Mouse (Mus musculus) CH12.LX (cell line): ENCODE data around the gene Gm11938. TPM values are rescaled to one million over a fixed set of nuclear protein-coding genes. Genes with fewer than 3 reads are reported as not detected.
"Not testable (repeated sequence)": the region's sequence is repeated elsewhere in the genome, so short reads cannot be mapped to it uniquely, and the experiment has no call there.

Experiments used
- DNase-seq: peaks from one replicate; pipeline ENCODE4 v3.0.0-alpha.2; 2013; ENCODE audit errors: extremely low read depth
- H3K27ac ChIP-seq: 2 replicates; pipeline ENCODE4 v1.5.1; 2012; ENCODE audit warnings: low read depth, mild to moderate bottlenecking, control low read depth, moderate library complexity; ENCODE audit not compliant: insufficient read depth
- H3K27me3 ChIP-seq: replicated peaks from 2 replicates; pipeline ENCODE3; 2012; ENCODE audit warnings: inconsistent platforms
- H3K36me3 ChIP-seq, 2 experiments: replicated peaks in 1 of 2; 2 replicates each; pipeline versions ENCODE3 to v1.6.1; 2012; ENCODE audit warnings: inconsistent platforms in 1 of 2, low read length in 1 of 2, mild to moderate bottlenecking in 1 of 2, mixed read lengths in 1 of 2, moderate library complexity in 1 of 2; ENCODE audit not compliant: control insufficient read depth in 1 of 2, insufficient read depth in 1 of 2
- H3K4me1 ChIP-seq, 2 experiments: 2 replicates each; pipeline ENCODE4 v1.6.1; 2012; ENCODE audit warnings: inconsistent platforms in 1 of 2, moderate library complexity in 1 of 2; ENCODE audit not compliant: insufficient read depth in 2 of 2, control insufficient read depth in 1 of 2
- H3K4me2 ChIP-seq: 2 replicates; pipeline ENCODE4 v1.6.1; 2012; ENCODE audit warnings: low read depth, mild to moderate bottlenecking, control low read depth; ENCODE audit not compliant: poor library complexity, insufficient read depth, severe bottlenecking
- H3K4me3 ChIP-seq, 3 experiments: fragments of 150-350 bp in 1 of 3; sonication (generic) in 1 of 3; replicated peaks in 1 of 3; 2 replicates each; pipeline versions ENCODE3 to v1.5.1; 2011 to 2012; ENCODE audit warnings: low read depth in 2 of 3, low read length in 2 of 3, mild to moderate bottlenecking in 2 of 3, moderate library complexity in 2 of 3, control low read depth in 1 of 3, improper control_type of control experiment in 1 of 3, inconsistent platforms in 1 of 3, mixed read lengths in 1 of 3; ENCODE audit not compliant: poor library complexity in 1 of 3
- H3K79me2 ChIP-seq: replicated peaks from 2 replicates; pipeline ENCODE4 v1.6.1; 2012; ENCODE audit warnings: mild to moderate bottlenecking, moderate library complexity; ENCODE audit not compliant: control insufficient read depth, poor library complexity, insufficient read depth, severe bottlenecking; ENCODE audit errors: extremely low read depth
- H3K9ac ChIP-seq: 2 replicates; pipeline ENCODE4 v1.6.1; 2012; ENCODE audit warnings: low read depth, mild to moderate bottlenecking, control low read depth, moderate library complexity; ENCODE audit not compliant: insufficient read depth
- H3K9me3 ChIP-seq: replicated peaks from 2 replicates; pipeline ENCODE3; 2012; ENCODE audit warnings: low read length, inconsistent platforms, mixed read lengths
- CHD2 ChIP-seq: IDR thresholded peaks from 2 replicates; pipeline ENCODE4 v1.6.1; 2011; ENCODE audit warnings: low read length, improper control_type of control experiment
- CTCF ChIP-seq, 2 experiments: IDR thresholded peaks in 1 of 2; conservative IDR thresholded peaks in 1 of 2; 2 replicates each; pipeline ENCODE4 v1.5.1; 2011 to 2012; ENCODE audit warnings: low read depth in 2 of 2, low read length in 2 of 2, improper control_type of control experiment in 1 of 2, inconsistent platforms in 1 of 2, mild to moderate bottlenecking in 1 of 2, moderate library complexity in 1 of 2
- E2F4 ChIP-seq: IDR thresholded peaks from 2 replicates; pipeline ENCODE4 v1.6.1; 2011; ENCODE audit warnings: low read depth, low read length, improper control_type of control experiment; ENCODE audit not compliant: insufficient replicate concordance
- EP300 ChIP-seq: IDR thresholded peaks from 2 replicates; pipeline ENCODE4 v1.6.1; 2011; ENCODE audit warnings: low read length, improper control_type of control experiment
- ETS1 ChIP-seq: conservative IDR thresholded peaks from 2 replicates; pipeline ENCODE4 v1.6.1; 2012; ENCODE audit warnings: low read depth, mild to moderate bottlenecking, inconsistent platforms, low read length, improper control_type of control experiment, moderate library complexity
- GABPA ChIP-seq: IDR thresholded peaks from 2 replicates; pipeline ENCODE4 v1.6.1; 2012; ENCODE audit warnings: low read depth, low read length, improper control_type of control experiment, inconsistent platforms; ENCODE audit not compliant: insufficient replicate concordance
- IRF4 ChIP-seq: IDR thresholded peaks from 2 replicates; pipeline ENCODE4 v1.6.1; 2014; ENCODE audit warnings: low read depth, mild to moderate bottlenecking, inconsistent platforms, low read length, improper control_type of control experiment
- JUND ChIP-seq: conservative IDR thresholded peaks from 2 replicates; pipeline ENCODE4 v1.6.1; 2011; ENCODE audit warnings: low read depth, low read length, improper control_type of control experiment
- MAX ChIP-seq: IDR thresholded peaks from 2 replicates; pipeline ENCODE4 v1.6.1; 2011; ENCODE audit warnings: low read length, improper control_type of control experiment
- MAZ ChIP-seq: IDR thresholded peaks from 2 replicates; pipeline ENCODE4 v1.6.1; 2012; ENCODE audit warnings: low read depth, mild to moderate bottlenecking, inconsistent platforms, low read length, improper control_type of control experiment, moderate library complexity
- MEF2A ChIP-seq: IDR thresholded peaks from 2 replicates; pipeline ENCODE4 v1.6.1; 2014; ENCODE audit warnings: low read depth, mild to moderate bottlenecking, inconsistent platforms, low read length, improper control_type of control experiment, borderline replicate concordance
- PAX5 ChIP-seq: IDR thresholded peaks from 2 replicates; pipeline ENCODE4 v1.6.1; 2012; ENCODE audit warnings: low read length, inconsistent platforms, mixed read lengths
- POLR2A ChIP-seq: IDR thresholded peaks from 2 replicates; pipeline ENCODE4 v1.6.1; 2011; ENCODE audit warnings: low read depth, mild to moderate bottlenecking, improper control_type of control experiment, low read length
- POLR2AphosphoS2 ChIP-seq: IDR thresholded peaks from 2 replicates; pipeline ENCODE4 v1.6.1; 2011; ENCODE audit warnings: low read depth, low read length, improper control_type of control experiment
- RAD21 ChIP-seq: IDR thresholded peaks from 2 replicates; pipeline ENCODE4 v1.6.1; 2011; ENCODE audit warnings: low read depth, mild to moderate bottlenecking, low read length, improper control_type of control experiment, moderate library complexity
- RCOR1 ChIP-seq: conservative IDR thresholded peaks from 2 replicates; pipeline ENCODE4 v1.6.1; 2012; ENCODE audit warnings: low read depth, mild to moderate bottlenecking, inconsistent platforms, low read length, improper control_type of control experiment
- SIN3A ChIP-seq: IDR thresholded peaks from 2 replicates; pipeline ENCODE4 v1.6.1; 2012; ENCODE audit warnings: low read length, improper control_type of control experiment, inconsistent platforms
- SMC3 ChIP-seq: IDR thresholded peaks from 2 replicates; pipeline ENCODE4 v1.6.1; 2011; ENCODE audit warnings: low read depth, low read length, improper control_type of control experiment
- USF1 ChIP-seq: IDR thresholded peaks from 2 replicates; pipeline ENCODE4 v1.6.1; 2014; ENCODE audit warnings: low read depth, mild to moderate bottlenecking, inconsistent platforms, low read length, improper control_type of control experiment
- USF2 ChIP-seq: conservative IDR thresholded peaks from 2 replicates; pipeline ENCODE4 v1.6.1; 2011; ENCODE audit warnings: low read depth, low read length, improper control_type of control experiment
- ZC3H11A ChIP-seq: IDR thresholded peaks from 2 replicates; pipeline ENCODE4 v1.6.1; 2012; ENCODE audit warnings: low read depth, mild to moderate bottlenecking, inconsistent platforms, low read length, improper control_type of control experiment
- ZKSCAN1 ChIP-seq: IDR thresholded peaks from 2 replicates; pipeline ENCODE4 v1.6.1; 2012; ENCODE audit warnings: low read depth, inconsistent platforms, low read length, improper control_type of control experiment, borderline replicate concordance
- dilution Hi-C: fragments of 300-500 bp; cut with MboI; formaldehyde crosslinking; loops from 2 replicates; pipeline ENCODE4 v1.14.3; 2020; ENCODE audit warnings: low sequenced_read_pairs; ENCODE audit not compliant: extremely low pct_unique_long_range_greater_than_20kb, extremely low pct_ligation_motif_present
- in situ Hi-C: fragments of 300-500 bp; cut with MboI; formaldehyde crosslinking; loops from 3 replicates; pipeline ENCODE4 v1.14.3; 2019; ENCODE audit warnings: low sequenced_read_pairs, low pct_ligation_motif_present, low pct_unique_long_range_greater_than_20kb, mixed read lengths
- polyA plus RNA-seq: library from polyadenylated mRNA; unstranded; fragments of >175 nt; gene quantifications from 2 replicates; pipeline ENCODE4 v1.2.1, GENCODE M21; 2012; ENCODE audit warnings: low read depth; ENCODE audit not compliant: insufficient read length
- total RNA-seq, 2 experiments: library from RNA; depleted of rRNA; stranded (reverse); fragments of 300-350 nt in 1 of 2; fragments of >200 nt in 1 of 2; gene quantifications; 2 replicates each; pipeline ENCODE4 v1.2.3; 2012 to 2014

Gm11938 gene
- total and polyA plus RNA-seq, 3 experiments: not detected

- Histone ChIP-seq H3K36me3 (no peaks in the 10 kb centered on the region), H3K4me1 (peaks cover 0 to 5% of the 10 kb centered on the region in 2 experiments; a peak in 1 of 4 replicates), H3K27me3 (peaks cover 71% of the 10 kb centered on the region), H3K4me3 (no peak overlapping the region), H3K9me3 (peaks cover 3% of the 10 kb centered on the region), H3K27ac (no peak overlapping the region), H3K9ac (no peak overlapping the region), H3K4me2 (no peak overlapping the region), H3K79me2 (no peaks in the 10 kb centered on the region)
- dilution Hi-C loops: no loop called here
- TF ChIP-seq MAZ (no peak), PAX5 (no peak), POLR2A (no peak), SIN3A (no peak), SMC3 (no peak), POLR2AphosphoS2 (no peak), RAD21 (no peak), USF2 (no peak), GABPA (no peak), USF1 (no peak), MAX (no peak)
- in situ Hi-C loops: no loop called here
- DNase-seq: no peak
Observed at GRCm38 (mm10) chr11:99646444-99646843, 43.3 kb upstream of the Gm11938 start.

GRCm38 (mm10) chr11:99644351-99644750 lies 41.2 kb upstream of the Gm11938 start:
- Histone ChIP-seq H3K9ac (no peak overlapping the region), H3K4me3 (no peak overlapping the region), H3K4me2 (no peak overlapping the region), H3K27me3 (peaks cover 69% of the 10 kb centered on the region), H3K4me1 (peaks cover 0 to 5% of the 10 kb centered on the region in 2 experiments; a peak in 1 of 4 replicates), H3K79me2 (no peaks in the 10 kb centered on the region), H3K27ac (no peak overlapping the region), H3K36me3 (no peaks in the 10 kb centered on the region), H3K9me3 (no peaks in the 10 kb centered on the region)
- DNase-seq: no peak
- dilution Hi-C loops: no loop called here
- in situ Hi-C loops: no loop called here
- TF ChIP-seq PAX5 (no peak), ZKSCAN1 (no peak), EP300 (no peak), CTCF (conservative IDR thresholded peaks at IDR 0.05 in 1 of 2, IDR thresholded peaks at IDR 0.05 in 1 of 2; ENCODE audit: low read depth in 2 of 2, low read length in 2 of 2) (no peak), MAX (no peak), GABPA (no peak), RCOR1 (no peak), ETS1 (no peak), CHD2 (no peak), E2F4 (no peak), JUND (no peak), IRF4 (no peak), RAD21 (no peak), MEF2A (no peak), SIN3A (no peak), ZC3H11A (no peak), MAZ (no peak), POLR2A (no peak)

DNA sequence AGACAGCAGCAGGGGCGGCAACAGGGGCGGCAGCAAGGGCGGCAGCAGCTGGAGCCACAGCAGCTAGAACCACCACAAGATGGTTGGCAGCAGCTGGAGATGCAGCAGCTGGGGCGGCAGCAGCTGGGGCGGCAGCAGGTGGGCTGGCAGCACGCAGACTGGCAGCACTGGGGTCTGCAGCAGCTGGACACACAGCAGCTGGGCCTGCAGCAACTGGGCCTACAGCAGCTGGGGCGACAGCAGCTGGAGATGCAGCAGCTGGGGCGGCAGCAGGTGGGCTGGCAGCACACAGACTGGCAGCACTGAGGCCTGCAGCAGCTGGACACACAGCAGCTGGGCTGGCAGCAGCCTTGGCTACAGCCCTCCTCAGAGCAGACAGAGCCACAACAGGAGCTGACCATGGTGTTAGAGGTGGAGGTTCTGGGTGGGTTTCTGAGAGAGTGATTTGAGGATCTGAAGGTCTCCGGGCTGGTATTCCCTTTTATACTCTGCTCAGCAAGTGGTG lies 40.6 kb upstream of the Gm11938 start, which contains the start of gene Krtap4-7:
Krtap4-7 (minus strand) TSS at position 455 of the 505 bp plus-strand sequence.
- dilution Hi-C loops, H3K4me2 ChIP-seq, in situ Hi-C loops, H3K4me3 ChIP-seq, H3K36me3 ChIP-seq, H3K79me2 ChIP-seq, H3K9me3 ChIP-seq, H3K4me1 ChIP-seq, DNase-seq, H3K27ac ChIP-seq, H3K9ac ChIP-seq: not testable (repeated sequence)
- H3K27me3 ChIP-seq: peaks cover 69% of the 10 kb centered on the region
